Mouse (Mus musculus) MEL (cell line): ENCODE measurements around the gene Cse1l.

Experiments
- CHD2 ChIP-seq: IDR thresholded peaks from 2 replicates; pipeline ENCODE4 v1.6.1; 2011; ENCODE audit warnings: low read length, improper control_type of control experiment
- CTCF ChIP-seq, 3 experiments: IDR thresholded peaks in 2 of 3; conservative IDR thresholded peaks in 1 of 3; 2 replicates each; pipeline ENCODE4 v1.5.1; 2011 to 2012; ENCODE audit warnings: low read length in 3 of 3, low read depth in 2 of 3, mild to moderate bottlenecking in 2 of 3, improper control_type of control experiment in 1 of 3, inconsistent platforms in 1 of 3, mixed read lengths in 1 of 3, moderate library complexity in 1 of 3; ENCODE audit not compliant: control insufficient read depth in 1 of 3, insufficient read depth in 1 of 3, poor library complexity in 1 of 3, severe bottlenecking in 1 of 3
- ELF1 ChIP-seq: IDR thresholded peaks from 2 replicates; pipeline ENCODE4 v1.6.1; 2014; ENCODE audit warnings: low read depth, mild to moderate bottlenecking, inconsistent platforms, low read length, improper control_type of control experiment, moderate library complexity
- GATA1 ChIP-seq: IDR thresholded peaks from 2 replicates; pipeline ENCODE4 v1.6.1; 2011; ENCODE audit warnings: low read depth, low read length, improper control_type of control experiment
- MAX ChIP-seq: IDR thresholded peaks from 2 replicates; pipeline ENCODE4 v1.6.1; 2011; ENCODE audit warnings: low read length, improper control_type of control experiment
- POLR2A ChIP-seq, 2 experiments: IDR thresholded peaks; 2 replicates each; pipeline ENCODE4 v1.6.1; 2011 to 2012; ENCODE audit warnings: low read length in 2 of 2, mild to moderate bottlenecking in 2 of 2, control low read depth in 1 of 2, improper control_type of control experiment in 1 of 2, low read depth in 1 of 2, moderate library complexity in 1 of 2; ENCODE audit not compliant: control insufficient read depth in 1 of 2, insufficient read depth in 1 of 2, poor library complexity in 1 of 2
- TCF12 ChIP-seq: IDR thresholded peaks from 2 replicates; pipeline ENCODE4 v1.6.1; 2014; ENCODE audit warnings: low read depth, mild to moderate bottlenecking, inconsistent platforms, low read length, improper control_type of control experiment, moderate library complexity
- UBTF ChIP-seq: IDR thresholded peaks from 2 replicates; pipeline ENCODE4 v1.6.1; 2012; ENCODE audit warnings: low read depth, mild to moderate bottlenecking, inconsistent platforms, low read length, improper control_type of control experiment, moderate library complexity, borderline replicate concordance; ENCODE audit not compliant: insufficient read depth
- USF1 ChIP-seq: IDR thresholded peaks from 2 replicates; pipeline ENCODE4 v1.6.1; 2014; ENCODE audit warnings: low read depth, mild to moderate bottlenecking, inconsistent platforms, low read length, improper control_type of control experiment, moderate library complexity

DNA sequence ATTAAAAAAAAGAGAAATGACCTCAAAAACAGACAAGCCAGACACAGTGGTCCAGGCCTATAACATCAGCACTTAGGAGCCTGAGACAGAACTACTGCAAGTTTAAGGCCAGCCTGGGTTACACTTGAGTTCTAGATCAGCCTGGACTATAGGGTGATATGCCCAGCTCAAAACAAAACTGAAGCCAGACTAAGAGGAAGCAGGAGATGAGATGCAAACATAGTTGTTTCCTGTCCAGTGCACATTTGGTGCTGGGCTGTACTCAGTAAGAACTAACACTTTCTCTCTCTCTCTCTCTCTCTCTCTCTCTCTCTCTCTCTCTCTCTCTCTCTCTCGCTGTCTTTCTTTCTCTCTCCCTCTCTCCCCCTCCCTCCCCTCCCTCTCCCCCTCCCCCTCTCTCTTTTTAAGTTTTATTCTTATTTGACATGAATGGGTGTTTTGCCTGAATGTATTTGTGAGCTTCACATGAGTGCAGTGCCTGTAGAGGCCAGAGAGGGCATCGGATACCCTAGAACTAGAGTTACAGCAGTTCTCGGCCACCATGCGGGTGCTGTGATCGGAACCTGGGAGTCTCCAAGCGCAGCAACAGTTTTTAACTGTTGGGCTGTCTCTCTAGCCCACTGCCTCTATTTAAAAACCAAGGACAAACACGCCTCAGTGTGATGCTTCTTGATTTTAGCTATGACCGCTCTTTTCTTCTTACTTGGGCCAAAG is 4.9 kb upstream of the Cse1l start:
- TF ChIP-seq CTCF (IDR thresholded peaks at IDR 0.05 in 2 of 3, conservative IDR thresholded peaks at IDR 0.05 in 1 of 3; ENCODE audit: control insufficient read depth in 1 of 3, insufficient read depth in 1 of 3, low read depth in 2 of 3, low read length in 3 of 3, poor library complexity in 1 of 3, severe bottlenecking in 1 of 3), result peak in 2 of 3 experiments; percentile 5 to 20; a peak in 1 of 6 replicates
- TF ChIP-seq USF1, result no peak
- TF ChIP-seq ELF1, result no peak
- no peak for TF ChIP-seq TCF12
- no peak for TF ChIP-seq GATA1
- TF ChIP-seq POLR2A (IDR thresholded peaks at IDR 0.05; ENCODE audit: control insufficient read depth in 1 of 2, insufficient read depth in 1 of 2, low read depth in 1 of 2, low read length in 2 of 2, poor library complexity in 1 of 2), result no peak
- no peak for TF ChIP-seq UBTF
- no peak for TF ChIP-seq MAX
- TF ChIP-seq CHD2, result no peak
